Mouse (Mus musculus): Measurements from ENCODE around the gene Sap18. TPM values are rescaled to one million over a fixed set of nuclear protein-coding genes. Genes with fewer than 3 reads are reported as not detected.

Gene Sap18
- polyA plus RNA-seq, 1 experiment from 2014 or later = 33.7 TPM

DNA sequence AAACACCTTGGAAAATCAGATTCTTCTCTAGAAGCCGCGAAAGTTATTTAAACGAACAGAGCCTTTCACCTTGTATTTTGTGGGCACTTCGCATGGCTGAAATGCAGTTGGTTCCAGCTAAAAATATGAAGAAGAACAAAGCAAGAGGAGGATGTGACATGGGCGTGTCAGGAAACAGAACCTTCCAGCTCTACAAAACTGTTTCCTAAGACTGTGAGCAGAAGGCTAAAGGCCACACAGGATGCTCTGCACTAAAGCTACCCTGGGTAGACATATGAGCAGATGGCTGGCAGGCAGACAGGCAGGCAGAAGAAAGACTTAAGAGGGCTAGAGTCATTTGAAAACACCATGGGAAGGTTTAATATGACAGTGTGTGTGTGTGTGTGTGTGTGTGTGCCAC lies 28.9 kb upstream of the Sap18 start:
- Histone ChIP-seq H3K4me1 (replicated peaks; ENCODE audit: control insufficient read depth, insufficient read depth, low read length) (no peaks in the 10 kb centered on the region), H3K9me3 (ENCODE audit: control insufficient read depth, low read length) (no peaks in the 10 kb centered on the region), H3K9ac (ENCODE audit: low read depth, low read length) (no peak overlapping the region), H3K27me3 (ENCODE audit: control insufficient read depth, insufficient read depth, low read length) (no peaks in the 10 kb centered on the region), H3K27ac (ENCODE audit: low read depth, low read length) (no peak overlapping the region), H3K36me3 (ENCODE audit: control insufficient read depth, insufficient read depth, low read length) (no peaks in the 10 kb centered on the region), H3K4me2 (replicated peaks; ENCODE audit: low read depth, low read length) (no peak overlapping the region), H3K4me3 (ENCODE audit: low read depth, low read length) (no peak overlapping the region)
- 95% methylated on average over 5 of the region's 5 CpGs for WGBS
- ATAC-seq (ENCODE audit: low FRiP score) (no peak), DNase-seq (ENCODE audit: low spot score) (no peak)

DNA sequence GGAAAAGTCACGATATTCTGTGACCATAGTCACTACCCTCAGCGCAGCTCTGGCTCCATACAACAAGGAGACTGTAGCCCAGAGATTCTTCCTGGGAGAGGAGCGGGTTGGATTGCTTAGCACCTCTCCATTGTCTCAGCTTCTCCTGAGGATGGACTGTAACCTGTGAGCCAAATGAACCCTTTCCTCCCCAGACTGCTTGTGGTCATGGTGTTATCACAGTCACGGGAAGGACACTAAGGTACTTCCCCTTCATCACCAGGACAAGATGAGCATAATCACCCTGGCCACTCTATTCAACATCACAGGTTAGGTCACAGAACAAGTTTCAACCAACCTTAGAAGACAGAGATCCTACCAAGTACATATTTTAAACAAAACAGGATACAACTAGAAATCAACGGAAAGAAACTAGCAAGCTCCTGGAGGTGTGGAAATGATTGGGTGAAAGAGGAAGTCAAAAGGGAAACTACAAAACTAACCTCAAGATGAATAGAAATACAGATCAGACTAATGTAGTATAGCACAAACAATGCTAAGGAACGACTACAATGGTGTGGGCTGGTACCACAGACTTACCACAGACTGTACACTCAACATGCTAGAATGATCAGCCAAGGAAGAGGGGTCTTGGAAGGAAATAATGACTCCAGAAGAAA lies 25.7 kb upstream of the Sap18 start:
- ATAC-seq (ENCODE audit: low FRiP score) (no peak), DNase-seq (ENCODE audit: low spot score) (no peak)
- no peak overlapping the region for H3K4me3 ChIP-seq (ENCODE audit: low read depth, low read length)
- 81% methylated on average over 6 of the region's 6 CpGs for WGBS
- H3K4me1 ChIP-seq (replicated peaks; ENCODE audit: control insufficient read depth, insufficient read depth, low read length) = no peaks in the 10 kb centered on the region
- no peaks in the 10 kb centered on the region for H3K36me3 ChIP-seq (ENCODE audit: control insufficient read depth, insufficient read depth, low read length)
- no peak overlapping the region for H3K9ac ChIP-seq (ENCODE audit: low read depth, low read length)
- H3K9me3 ChIP-seq (ENCODE audit: control insufficient read depth, low read length) = no peaks in the 10 kb centered on the region
- H3K27me3 ChIP-seq (ENCODE audit: control insufficient read depth, insufficient read depth, low read length) = no peaks in the 10 kb centered on the region
- H3K27ac ChIP-seq (ENCODE audit: low read depth, low read length) = no peak overlapping the region
- no peak overlapping the region for H3K4me2 ChIP-seq (replicated peaks; ENCODE audit: low read depth, low read length)

DNA sequence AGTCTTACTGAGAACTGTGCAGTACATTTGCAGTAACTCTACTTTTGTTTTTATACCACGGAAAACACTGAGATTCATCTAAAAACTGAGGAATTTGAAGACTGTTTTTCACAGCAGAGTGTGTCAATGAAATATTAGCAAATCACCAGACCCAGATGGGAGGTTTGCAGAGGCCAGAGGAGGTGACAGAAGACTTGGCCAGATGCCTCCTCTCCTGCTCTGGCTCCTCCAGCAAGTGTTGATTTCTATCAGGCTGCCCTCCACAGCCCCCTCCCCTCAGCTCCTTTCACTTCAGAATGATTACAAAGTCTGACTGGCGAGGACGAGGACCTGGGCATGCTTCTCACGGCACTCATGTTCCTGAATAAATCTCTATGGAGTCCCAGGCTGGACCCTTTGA lies 10.6 kb upstream of the Sap18 start:
- DNase-seq (ENCODE audit: low spot score) = no peak

DNA sequence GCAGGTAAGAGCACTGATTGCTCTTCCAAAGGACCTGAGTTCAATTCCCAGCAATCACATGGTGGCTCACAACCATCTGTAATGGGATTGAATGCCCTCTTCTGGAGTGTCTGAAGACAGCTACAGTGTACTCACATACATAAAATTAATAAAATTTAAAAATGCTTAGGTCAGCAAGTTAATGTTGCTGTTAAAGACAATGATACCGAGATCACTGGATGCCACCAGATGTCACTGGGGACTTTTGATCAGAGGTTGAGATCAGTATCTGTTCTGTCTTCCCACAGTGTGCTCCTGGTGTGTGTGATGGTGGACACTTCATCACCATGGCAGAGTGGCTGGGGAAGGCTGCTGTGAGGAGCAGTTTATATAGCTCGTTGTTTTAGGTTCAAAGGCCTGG lies 8.7 kb upstream of the Sap18 start:
- Histone ChIP-seq H3K4me1 (replicated peaks; ENCODE audit: control insufficient read depth, insufficient read depth, low read length) (no peaks in the 10 kb centered on the region), H3K9me3 (ENCODE audit: control insufficient read depth, low read length) (no peaks in the 10 kb centered on the region), H3K9ac (ENCODE audit: low read depth, low read length) (no peak overlapping the region), H3K27ac (ENCODE audit: low read depth, low read length) (no peak overlapping the region), H3K36me3 (ENCODE audit: control insufficient read depth, insufficient read depth, low read length) (no peaks in the 10 kb centered on the region), H3K27me3 (ENCODE audit: control insufficient read depth, insufficient read depth, low read length) (no peaks in the 10 kb centered on the region), H3K4me3 (ENCODE audit: low read depth, low read length) (no peak overlapping the region), H3K4me2 (replicated peaks; ENCODE audit: low read depth, low read length) (no peak overlapping the region)
- DNase-seq (ENCODE audit: low spot score) (no peak), ATAC-seq (ENCODE audit: low FRiP score) (no peak)
- WGBS = 82% methylated on average over 2 of the region's 2 CpGs

More for the DNA sequence above, 10.6 kb upstream of the Sap18 start:
- WGBS = 69% methylated on average over 4 of the region's 4 CpGs
- no peak overlapping the region for H3K4me2 ChIP-seq (replicated peaks; ENCODE audit: low read depth, low read length)
- ATAC-seq (ENCODE audit: low FRiP score) = no peak
- H3K4me1 ChIP-seq (replicated peaks; ENCODE audit: control insufficient read depth, insufficient read depth, low read length) = no peaks in the 10 kb centered on the region
- no peak overlapping the region for H3K27ac ChIP-seq (ENCODE audit: low read depth, low read length)
- no peaks in the 10 kb centered on the region for H3K27me3 ChIP-seq (ENCODE audit: control insufficient read depth, insufficient read depth, low read length)
- H3K9ac ChIP-seq (ENCODE audit: low read depth, low read length) = no peak overlapping the region
- H3K9me3 ChIP-seq (ENCODE audit: control insufficient read depth, low read length) = no peaks in the 10 kb centered on the region
- H3K36me3 ChIP-seq (ENCODE audit: control insufficient read depth, insufficient read depth, low read length) = no peaks in the 10 kb centered on the region
- H3K4me3 ChIP-seq (ENCODE audit: low read depth, low read length) = no peak overlapping the region

DNA sequence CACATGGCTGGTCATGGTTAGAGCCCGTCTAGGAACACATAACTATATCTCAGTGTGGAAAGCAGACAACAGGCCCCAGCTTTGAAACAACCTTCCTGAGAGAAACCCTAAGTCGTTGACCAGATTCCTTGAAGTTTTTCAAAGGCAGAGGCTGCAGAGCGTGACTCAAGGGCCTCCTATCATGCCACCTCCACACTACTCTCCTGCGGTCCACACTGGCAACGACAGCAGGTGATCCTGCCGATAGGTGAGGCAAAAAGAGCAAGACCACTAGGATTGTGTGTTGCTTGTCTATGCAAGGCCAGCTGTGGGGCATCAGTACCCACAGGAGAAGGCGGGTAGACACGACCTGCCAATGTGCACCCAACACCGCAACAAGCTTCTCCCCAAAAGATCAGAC lies 8.2 kb upstream of the Sap18 start:
- H3K9me3 ChIP-seq (ENCODE audit: control insufficient read depth, low read length) = no peaks in the 10 kb centered on the region
- 92% methylated on average over 9 of the region's 9 CpGs for WGBS
- H3K36me3 ChIP-seq (ENCODE audit: control insufficient read depth, insufficient read depth, low read length) = no peaks in the 10 kb centered on the region
- no peak overlapping the region for H3K9ac ChIP-seq (ENCODE audit: low read depth, low read length)
- H3K4me1 ChIP-seq (replicated peaks; ENCODE audit: control insufficient read depth, insufficient read depth, low read length) = no peaks in the 10 kb centered on the region
- H3K27ac ChIP-seq (ENCODE audit: low read depth, low read length) = no peak overlapping the region
- DNase-seq (ENCODE audit: low spot score) (no peak), ATAC-seq (ENCODE audit: low FRiP score) (no peak)
- no peak overlapping the region for H3K4me3 ChIP-seq (ENCODE audit: low read depth, low read length)
- no peaks in the 10 kb centered on the region for H3K27me3 ChIP-seq (ENCODE audit: control insufficient read depth, insufficient read depth, low read length)
- H3K4me2 ChIP-seq (replicated peaks; ENCODE audit: low read depth, low read length) = no peak overlapping the region

DNA sequence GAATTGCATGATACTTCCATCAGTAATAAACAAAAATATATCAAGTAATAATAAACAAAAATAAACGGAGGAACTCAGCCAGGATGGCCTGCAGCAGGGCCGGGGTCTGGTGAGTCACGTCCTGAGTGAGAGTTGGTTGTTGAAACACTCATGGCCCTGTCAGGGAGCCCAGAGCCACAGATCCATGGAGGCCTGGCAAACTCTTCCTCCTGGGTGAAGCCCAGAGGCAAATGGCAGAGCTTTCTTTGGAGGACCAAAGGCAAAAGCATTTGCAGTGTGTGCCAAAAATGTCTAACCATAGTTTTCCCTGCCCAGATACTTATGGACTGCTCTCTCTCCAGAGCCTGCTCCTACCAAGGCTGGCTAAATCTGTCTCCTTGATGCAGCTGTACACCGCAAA lies 6.8 kb upstream of the Sap18 start:
- Histone ChIP-seq H3K4me2 (replicated peaks; ENCODE audit: low read depth, low read length) (no peak overlapping the region), H3K9me3 (ENCODE audit: control insufficient read depth, low read length) (no peaks in the 10 kb centered on the region), H3K36me3 (ENCODE audit: control insufficient read depth, insufficient read depth, low read length) (no peaks in the 10 kb centered on the region), H3K4me3 (ENCODE audit: low read depth, low read length) (no peak overlapping the region), H3K27ac (ENCODE audit: low read depth, low read length) (no peak overlapping the region), H3K27me3 (ENCODE audit: control insufficient read depth, insufficient read depth, low read length) (no peaks in the 10 kb centered on the region), H3K9ac (ENCODE audit: low read depth, low read length) (no peak overlapping the region), H3K4me1 (replicated peaks; ENCODE audit: control insufficient read depth, insufficient read depth, low read length) (no peaks in the 10 kb centered on the region)
- DNase-seq (ENCODE audit: low spot score) (no peak), ATAC-seq (ENCODE audit: low FRiP score) (no peak)
- WGBS = 87% methylated on average over 4 of the region's 4 CpGs

DNA sequence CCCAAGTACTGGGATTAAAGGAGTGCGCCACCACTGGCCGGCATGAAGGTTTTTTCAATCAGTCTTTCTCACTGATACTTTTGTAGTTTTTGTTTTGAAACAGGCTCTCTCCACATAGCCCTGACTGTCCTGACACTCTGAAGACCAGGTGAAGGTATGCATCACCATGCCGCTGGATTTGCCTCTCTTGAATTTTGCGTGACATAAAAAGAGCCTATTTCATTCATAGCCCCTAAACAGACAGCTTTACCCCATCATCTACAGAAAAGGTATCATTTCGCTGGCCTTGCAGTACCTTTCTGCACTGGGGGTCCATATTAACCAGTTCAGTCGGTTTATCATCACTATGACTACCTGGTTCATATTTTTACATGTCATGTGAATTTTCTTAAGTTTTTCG lies 429 bp upstream of the Sap18 start:
- Histone ChIP-seq H3K4me1 (replicated peaks; ENCODE audit: control insufficient read depth, insufficient read depth, low read length) (peaks cover 5% of the 10 kb centered on the region; the same call in 1 of the 2 replicates), H3K27me3 (ENCODE audit: control insufficient read depth, insufficient read depth, low read length) (no peaks in the 10 kb centered on the region), H3K4me3 (ENCODE audit: low read depth, low read length) (peak overlapping the region; percentile 85), H3K36me3 (ENCODE audit: control insufficient read depth, insufficient read depth, low read length) (no peaks in the 10 kb centered on the region), H3K9ac (ENCODE audit: low read depth, low read length) (peak overlapping the region; percentile 41), H3K27ac (ENCODE audit: low read depth, low read length) (no peak overlapping the region), H3K9me3 (ENCODE audit: control insufficient read depth, low read length) (no peaks in the 10 kb centered on the region), H3K4me2 (replicated peaks; ENCODE audit: low read depth, low read length) (peak overlapping the region; percentile 72)
- ATAC-seq (ENCODE audit: low FRiP score) (peak; percentile 72), DNase-seq (ENCODE audit: low spot score) (no peak)
- 9% methylated on average over 7 of the region's 7 CpGs for WGBS

DNA sequence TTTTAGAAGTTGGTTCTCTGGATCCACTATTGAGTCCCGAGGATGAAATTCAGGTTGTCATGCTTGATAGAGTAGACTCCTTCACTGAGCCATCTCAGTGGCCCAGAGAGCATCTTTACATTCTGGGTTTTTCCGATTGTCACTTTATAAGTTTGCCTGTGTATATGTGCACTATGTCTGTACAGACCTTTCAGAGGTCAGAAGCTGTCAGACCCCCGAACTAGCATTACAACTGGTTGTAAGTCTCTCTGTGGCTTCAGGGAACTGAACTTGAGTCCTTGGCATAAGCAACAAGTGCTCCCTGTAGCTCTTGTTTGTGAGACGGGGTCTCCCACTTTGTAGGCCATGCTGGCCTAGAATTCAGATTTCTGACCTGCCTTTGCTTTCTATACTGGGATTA lies 5.8 kb downstream of the Sap18 start:
- H3K4me1 ChIP-seq (replicated peaks; ENCODE audit: control insufficient read depth, insufficient read depth, low read length) = peaks cover 5% of the 10 kb centered on the region; the same call in 1 of the 2 replicates
- no peaks in the 10 kb centered on the region; the same call in 1 of the 2 replicates for H3K36me3 ChIP-seq (ENCODE audit: control insufficient read depth, insufficient read depth, low read length)
- DNase-seq (ENCODE audit: low spot score) (no peak), ATAC-seq (ENCODE audit: low FRiP score) (no peak)
- H3K4me2 ChIP-seq (replicated peaks; ENCODE audit: low read depth, low read length) = no peak overlapping the region
- no peak overlapping the region for H3K4me3 ChIP-seq (ENCODE audit: low read depth, low read length)
- H3K9ac ChIP-seq (ENCODE audit: low read depth, low read length) = no peak overlapping the region
- 83% methylated on average over 4 of the region's 4 CpGs for WGBS
- no peaks in the 10 kb centered on the region for H3K27me3 ChIP-seq (ENCODE audit: control insufficient read depth, insufficient read depth, low read length)
- H3K9me3 ChIP-seq (ENCODE audit: control insufficient read depth, low read length) = no peaks in the 10 kb centered on the region
- H3K27ac ChIP-seq (ENCODE audit: low read depth, low read length) = no peak overlapping the region

DNA sequence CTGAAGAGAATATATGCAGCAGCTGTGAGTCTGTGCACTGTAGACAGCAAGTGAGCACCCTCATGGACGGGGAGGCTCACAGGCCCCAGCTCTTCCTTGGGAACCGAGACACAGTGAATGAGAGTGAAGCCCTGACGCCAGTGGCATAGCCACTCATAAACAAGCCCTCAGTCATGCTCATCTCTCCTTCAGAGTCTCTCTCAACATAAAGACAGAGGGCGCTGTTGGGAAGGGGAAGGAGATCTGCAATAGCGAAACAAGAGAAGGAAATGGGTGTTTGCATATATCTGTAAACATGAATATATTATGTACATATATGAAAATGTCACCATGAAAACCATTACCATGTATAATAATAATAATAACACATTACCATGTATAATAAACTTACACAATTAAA lies 10.6 kb downstream of the Sap18 start:
- Histone ChIP-seq H3K27ac (ENCODE audit: low read depth, low read length) (no peak overlapping the region), H3K4me3 (ENCODE audit: low read depth, low read length) (no peak overlapping the region), H3K4me2 (replicated peaks; ENCODE audit: low read depth, low read length) (no peak overlapping the region), H3K9ac (ENCODE audit: low read depth, low read length) (no peak overlapping the region), H3K9me3 (ENCODE audit: control insufficient read depth, low read length) (no peaks in the 10 kb centered on the region), H3K27me3 (ENCODE audit: control insufficient read depth, insufficient read depth, low read length) (no peaks in the 10 kb centered on the region), H3K4me1 (replicated peaks; ENCODE audit: control insufficient read depth, insufficient read depth, low read length) (no peaks in the 10 kb centered on the region), H3K36me3 (ENCODE audit: control insufficient read depth, insufficient read depth, low read length) (no peaks in the 10 kb centered on the region; the same call in 1 of the 2 replicates)
- DNase-seq (ENCODE audit: low spot score) (peak; percentile 43), ATAC-seq (ENCODE audit: low FRiP score) (no peak)
- 82% methylated on average over 5 of the region's 5 CpGs for WGBS

Measured in hindbrain, embryonic 11.5 days (tissue).